Mouse (Mus musculus) frontal cortex, postnatal 14 days (tissue): ENCODE results near the gene Alg12.

Experiments
- DNase-seq, 2 experiments: peaks; one replicate each; pipeline ENCODE4 v3.0.0; 2022; ENCODE audit warnings: low spot score in 2 of 2

Gene Alg12

GRCm38 (mm10) chr15:88854969-88855830 is 36.1 kb upstream of the Alg12 start:
- DNase-seq: no peak

- no peak for DNase-seq
These were observed 35.2 kb upstream of the Alg12 start for GRCm38 (mm10) chr15:88854119-88854968.

- DNase-seq: no peak
These were observed 34.0 kb upstream of the Alg12 start for GRCm38 (mm10) chr15:88853106-88853505.

- no peak for DNase-seq
These were observed 32.5 kb upstream of the Alg12 start for GRCm38 (mm10) chr15:88851507-88852149.

GRCm38 (mm10) chr15:88851076-88851475 is 32.0 kb upstream of the Alg12 start:
- DNase-seq: no peak

GRCm38 (mm10) chr15:88850146-88850826 is 31.2 kb upstream of the Alg12 start:
- DNase-seq: peak; percentile 65 to 79

GRCm38 (mm10) chr15:88849621-88850020 is 30.5 kb upstream of the Alg12 start:
- no peak for DNase-seq

- DNase-seq: no peak
These were observed 29.5 kb upstream of the Alg12 start for GRCm38 (mm10) chr15:88848661-88849060.

GRCm38 (mm10) chr15:88844966-88845365 is 25.8 kb upstream of the Alg12 start:
- no peak for DNase-seq

- no peak for DNase-seq
These were observed 24.5 kb upstream of the Alg12 start for GRCm38 (mm10) chr15:88843486-88844097.

GRCm38 (mm10) chr15:88842300-88842673 is 23.2 kb upstream of the Alg12 start:
- DNase-seq: no peak

GRCm38 (mm10) chr15:88841580-88842299 is 22.6 kb upstream of the Alg12 start:
- no peak for DNase-seq

- no peak for DNase-seq
These were observed 22.0 kb upstream of the Alg12 start for GRCm38 (mm10) chr15:88841160-88841559.

GRCm38 (mm10) chr15:88840126-88840525 is 21.0 kb upstream of the Alg12 start:
- DNase-seq: no peak

- peak; percentile 64 to 76 for DNase-seq
These were observed 20.2 kb upstream of the Alg12 start for GRCm38 (mm10) chr15:88839271-88839670.

GRCm38 (mm10) chr15:88837977-88838376 is 18.9 kb upstream of the Alg12 start:
- DNase-seq: no peak

GRCm38 (mm10) chr15:88837199-88837932 is 18.2 kb upstream of the Alg12 start:
- DNase-seq: peak in 1 of 2 experiments; percentile 50

- DNase-seq: no peak
These were observed 17.5 kb upstream of the Alg12 start for GRCm38 (mm10) chr15:88836571-88836970.

GRCm38 (mm10) chr15:88836031-88836430 is 16.9 kb upstream of the Alg12 start:
- DNase-seq: no peak

- DNase-seq: no peak
These were observed 13.4 kb upstream of the Alg12 start for GRCm38 (mm10) chr15:88832536-88832935.
